Mouse (Mus musculus) heart, postnatal 0 days (tissue): Measurements from ENCODE around the gene Gipc2.

ENCODE experiments used
- CTCF ChIP-seq: IDR thresholded peaks from 2 replicates; pipeline ENCODE4 v1.5.1; 2016; ENCODE audit warnings: antibody characterized with exemption, control low read depth, low read depth
- EP300 ChIP-seq: IDR thresholded peaks from 2 replicates; pipeline ENCODE4 v1.6.1; 2016; ENCODE audit warnings: antibody characterized with exemption, low read depth

DNA sequence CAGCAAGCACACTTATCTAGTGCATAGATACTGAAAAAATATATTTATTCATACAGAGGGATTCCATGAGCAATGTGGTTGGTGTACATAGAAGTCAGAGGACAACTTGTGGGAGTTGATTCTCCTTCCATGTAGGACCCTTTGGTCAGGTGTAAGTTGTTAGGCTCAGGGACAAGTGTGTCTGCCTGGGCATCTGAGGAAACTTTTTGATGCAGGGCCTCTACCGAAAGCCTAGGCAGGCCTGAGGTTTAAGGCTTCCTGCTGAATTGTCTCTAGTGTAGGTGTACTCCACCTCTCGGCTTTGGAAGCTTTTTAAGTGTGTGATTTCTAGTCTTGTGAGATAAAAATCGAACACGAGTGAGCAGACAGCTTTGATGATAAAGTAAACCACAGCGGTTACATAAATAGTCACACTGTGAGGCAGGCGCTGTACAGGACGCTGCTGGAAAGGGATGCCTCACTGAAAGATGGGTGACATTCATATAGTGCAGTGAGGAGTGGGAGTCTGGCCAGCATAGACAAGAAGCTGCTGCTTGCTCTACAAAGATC, 45.8 kb upstream of the Gipc2 start:
- no peak for TF ChIP-seq EP300
- no peak for TF ChIP-seq CTCF
